Mouse (Mus musculus) heart, embryonic 10.5 days (tissue): ENCODE results near the gene Unc45a. TPM values are rescaled to one million over a fixed set of nuclear protein-coding genes. Genes with fewer than 3 reads are reported as not detected.

ENCODE experiments used
- DNase-seq: peaks from one replicate; pipeline ENCODE4 v3.0.0-alpha.2; 2017; ENCODE audit warnings: low spot score
- H3K27ac ChIP-seq: fragments of 300-500 bp; sonication (generic); 2 replicates; pipeline ENCODE4 v1.5.1; 2016; ENCODE audit warnings: mild to moderate bottlenecking
- H3K27me3 ChIP-seq: fragments of 300-500 bp; sonication (generic); 2 replicates; pipeline ENCODE4 v1.6.1; 2016; ENCODE audit warnings: mild to moderate bottlenecking; ENCODE audit not compliant: poor library complexity, insufficient read depth, severe bottlenecking
- H3K36me3 ChIP-seq: fragments of 300-500 bp; sonication (generic); 2 replicates; pipeline ENCODE4 v1.6.1; 2016; ENCODE audit warnings: mild to moderate bottlenecking, moderate library complexity
- H3K4me1 ChIP-seq: fragments of 300-500 bp; sonication (generic); 2 replicates; pipeline ENCODE4 v1.6.1; 2016; ENCODE audit warnings: mild to moderate bottlenecking
- H3K4me3 ChIP-seq: fragments of 300-500 bp; sonication (generic); 2 replicates; pipeline ENCODE4 v1.5.1; 2016; ENCODE audit warnings: mild to moderate bottlenecking, moderate library complexity
- H3K9me3 ChIP-seq: fragments of 300-500 bp; sonication (generic); 2 replicates; pipeline ENCODE4 v1.6.1; 2016; ENCODE audit warnings: mild to moderate bottlenecking, moderate library complexity
- WGBS: fragments of 180-500 bp; shearing (Covaris S2); methylation state at CpG from one replicate; pipeline ENCODE4 v1.1.7; 2016; 5-methylcytosine and 5-hydroxymethylcytosine counted together
- polyA plus RNA-seq: library from polyadenylated mRNA; unstranded; fragments of >200 nt; fragmentation: Nextera tagmentation; extraction: Ambion mirVana; gene quantifications from 2 replicates; pipeline ENCODE4 v1.2.1, GENCODE M21; 2016

Unc45a gene
- 24.3 and 34.2 TPM in 2 replicates for polyA plus RNA-seq

DNA sequence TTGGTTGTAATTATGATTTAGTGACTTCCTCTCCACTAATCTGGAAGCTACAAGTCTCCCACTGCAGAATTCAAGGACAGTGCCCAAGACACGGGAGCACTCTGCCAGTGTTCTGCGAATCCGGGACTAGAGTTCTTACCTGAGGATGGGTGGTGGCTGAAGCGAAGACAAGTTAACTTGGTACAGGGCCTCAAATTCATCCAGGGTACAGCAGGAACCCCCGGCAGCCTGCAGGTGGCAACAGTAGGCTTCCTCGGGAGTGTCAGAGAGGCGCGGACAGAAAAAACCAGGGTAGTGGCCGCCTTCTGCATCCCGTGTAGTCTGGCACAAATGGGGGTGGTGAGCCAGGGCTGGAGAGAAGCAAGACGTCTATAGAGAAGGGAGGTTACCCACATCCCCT is at the start of gene Unc45a:
Gene Unc45a, minus strand, starts transcription at position 213 of the 400 bp plus-strand sequence.
- Histone ChIP-seq H3K4me1 (peaks cover 40% of the 10 kb centered on the region), H3K27ac (peak within 1 kb of the TSS; percentile 90), H3K36me3 (peaks cover 27% of the 10 kb centered on the region), H3K9me3 (no peaks in the 10 kb centered on the region), H3K4me3 (peak within 1 kb of the TSS; percentile 67), H3K27me3 (0 out of 2 replicates have a peak, but pooled peaks cover 11% of the 10 kb centered on the region)
- 3% methylated on average over 11 of the region's 11 CpGs for WGBS
- DNase-seq, result peak; percentile 92

DNA sequence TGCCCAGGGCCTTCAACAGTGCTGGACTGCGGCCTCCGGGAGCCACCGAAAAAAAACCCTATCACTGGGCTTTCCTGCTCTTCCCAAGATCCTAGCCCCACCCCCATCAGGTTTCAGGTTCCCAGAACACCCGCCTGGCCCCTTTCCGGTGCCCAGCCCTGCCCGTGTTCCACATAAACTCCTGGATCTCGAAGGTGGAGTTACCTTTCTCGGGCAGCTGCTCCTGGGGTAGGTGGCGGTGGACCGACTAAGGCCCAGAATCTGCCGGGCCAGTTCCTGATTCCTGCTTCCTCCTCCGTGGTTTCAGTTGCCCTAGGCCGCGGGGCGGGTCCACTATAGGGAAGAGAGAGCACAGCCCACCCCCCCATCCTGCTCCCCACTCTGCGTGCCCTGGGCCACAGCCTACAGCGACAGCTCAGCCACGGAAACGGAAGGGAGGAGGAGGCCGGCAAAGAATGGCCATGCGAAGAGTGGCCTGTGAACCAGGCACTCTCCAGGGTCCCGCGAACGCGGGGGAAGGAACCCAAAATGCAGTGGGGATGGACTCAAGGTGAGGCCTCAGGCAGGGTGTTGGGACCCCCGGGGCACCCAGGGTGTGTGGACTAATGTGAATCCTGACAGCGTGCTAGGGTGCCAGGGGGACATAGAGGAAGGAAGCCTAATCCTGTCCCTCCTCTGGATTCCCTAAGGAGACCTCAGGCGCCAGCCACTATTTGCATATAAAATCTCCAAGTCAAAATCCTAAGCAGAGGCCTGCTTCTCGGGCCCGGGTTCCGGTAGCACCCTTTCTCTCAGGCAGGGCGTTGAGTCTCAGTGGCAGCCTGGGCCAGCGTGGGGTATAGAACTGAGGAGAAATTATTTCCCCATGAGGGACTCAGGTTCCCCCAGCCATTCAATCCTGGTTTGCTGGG is 47.1 kb upstream of the Unc45a start, which contains the start of gene Fes:
Gene Fes, minus strand, starts transcription at position 314 of the 911 bp plus-strand sequence.
- H3K27me3 ChIP-seq, result peaks cover 13% of the 10 kb centered on the region
- peaks cover 52% of the 10 kb centered on the region for H3K36me3 ChIP-seq
- WGBS, result 8% methylated on average over 33 of the region's 33 CpGs
- H3K9me3 ChIP-seq, result no peaks in the 10 kb centered on the region
- peak within 1 kb of the TSS; percentile 60 for H3K4me3 ChIP-seq
- H3K4me1 ChIP-seq, result peaks cover 48% of the 10 kb centered on the region
- peak within 1 kb of the TSS; percentile 89 for H3K27ac ChIP-seq
- no peak for DNase-seq

DNA sequence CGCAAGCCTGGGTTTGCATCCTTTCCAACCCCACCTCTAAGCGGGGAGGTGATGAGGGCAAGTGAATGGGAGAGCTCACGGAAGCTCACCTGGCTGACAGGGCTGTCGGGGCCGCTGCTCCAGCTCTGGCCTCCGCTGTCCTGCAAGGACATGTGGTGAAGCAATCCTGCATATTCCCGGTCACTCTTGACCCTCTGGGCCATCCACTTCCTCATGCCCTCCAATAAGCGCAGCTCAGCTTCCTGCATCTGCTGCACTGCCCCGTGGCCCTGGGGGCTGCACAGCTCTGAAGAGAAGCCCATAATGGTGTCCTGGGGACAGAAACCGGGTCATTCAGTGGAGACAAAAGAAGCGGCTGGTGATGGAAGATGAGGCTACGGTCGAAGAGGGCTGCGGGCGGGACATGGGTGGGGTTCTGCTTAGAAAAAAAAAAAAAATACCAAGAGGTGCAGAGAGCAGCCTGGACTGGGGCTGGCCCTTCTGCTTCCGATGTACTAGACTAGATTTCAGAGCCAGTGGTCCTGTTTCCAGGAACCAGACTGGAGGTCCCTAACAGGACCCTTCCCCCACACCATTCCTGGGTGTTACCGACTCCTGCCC is 46.3 kb upstream of the Unc45a start:
- H3K4me3 ChIP-seq, result peak overlapping the region; percentile 60
- peaks cover 55% of the 10 kb centered on the region for H3K4me1 ChIP-seq
- peaks cover 20% of the 10 kb centered on the region for H3K27me3 ChIP-seq
- DNase-seq, result no peak
- H3K9me3 ChIP-seq, result no peaks in the 10 kb centered on the region
- WGBS, result 21% methylated on average over 17 of the region's 17 CpGs
- H3K27ac ChIP-seq, result peak overlapping the region; percentile 89
- peaks cover 52% of the 10 kb centered on the region for H3K36me3 ChIP-seq

DNA sequence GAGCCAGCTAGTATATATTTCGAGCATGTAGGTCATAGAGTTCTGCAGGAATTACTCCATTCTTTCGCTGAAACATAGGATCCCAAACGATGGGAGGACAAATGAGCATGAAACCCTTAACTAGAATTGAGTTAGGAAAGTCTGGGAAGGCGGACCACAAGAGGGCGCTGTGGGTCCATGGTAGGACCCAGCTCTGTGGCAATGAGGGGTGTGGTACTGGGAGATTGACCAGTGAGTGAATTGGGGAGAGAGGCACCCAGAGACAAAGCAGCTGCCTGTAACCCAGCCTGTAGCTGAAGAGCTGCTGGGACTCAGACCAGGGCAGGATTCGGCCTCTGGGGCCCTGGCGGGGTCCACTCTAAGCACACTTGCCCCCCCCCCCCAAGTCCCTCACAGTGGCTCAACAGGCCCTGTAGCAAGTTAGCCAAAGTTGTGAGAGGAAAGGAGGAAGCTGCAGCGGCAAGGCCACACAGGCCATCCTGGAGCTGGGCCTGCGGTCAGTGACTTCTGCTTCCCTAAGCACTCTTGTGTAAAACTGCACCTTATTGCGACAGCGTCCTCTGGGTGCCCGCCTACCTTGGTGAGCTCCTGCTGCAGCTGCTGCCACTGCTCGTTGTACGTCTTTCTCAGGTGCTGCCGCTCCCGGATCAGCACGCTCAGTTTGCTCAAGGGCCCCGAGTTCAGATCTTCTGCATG is 45.6 kb upstream of the Unc45a start:
- peak; percentile 91 for DNase-seq
- Histone ChIP-seq H3K4me3 (peak overlapping the region; percentile 60), H3K36me3 (peaks cover 50% of the 10 kb centered on the region), H3K9me3 (no peaks in the 10 kb centered on the region), H3K27me3 (peaks cover 28% of the 10 kb centered on the region), H3K27ac (peak overlapping the region; percentile 89), H3K4me1 (peaks cover 54% of the 10 kb centered on the region)
- WGBS, result 28% methylated on average over 18 of the region's 18 CpGs

DNA sequence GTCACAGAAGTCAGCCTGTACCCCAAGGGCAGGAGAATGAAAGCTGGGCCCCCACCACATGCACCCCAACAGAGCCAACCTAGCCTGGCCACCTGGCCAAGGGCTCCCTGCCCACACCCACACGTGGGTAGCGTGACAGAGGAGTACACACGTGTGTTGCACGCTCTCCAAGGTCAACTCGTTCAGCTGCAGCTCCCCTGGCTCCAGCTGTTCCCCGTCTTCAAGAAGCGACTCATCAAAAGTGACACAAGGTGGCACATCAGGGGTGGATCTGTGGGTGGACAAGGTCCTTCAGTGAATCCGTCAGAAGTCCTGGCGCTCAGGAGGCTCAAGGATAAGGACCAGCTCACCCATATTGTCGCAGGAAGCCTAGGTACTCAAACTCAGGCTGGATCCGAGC is 42.1 kb upstream of the Unc45a start:
- DNase-seq, result no peak
- H3K4me3 ChIP-seq, result no peak overlapping the region
- no peaks in the 10 kb centered on the region for H3K9me3 ChIP-seq
- WGBS, result 69% methylated on average over 11 of the region's 11 CpGs
- peaks cover 46% of the 10 kb centered on the region for H3K36me3 ChIP-seq
- peaks cover 25% of the 10 kb centered on the region for H3K4me1 ChIP-seq
- H3K27me3 ChIP-seq, result peaks cover 39% of the 10 kb centered on the region
- H3K27ac ChIP-seq, result peak overlapping the region; percentile 17; the same call in 1 of the 2 replicates

DNA sequence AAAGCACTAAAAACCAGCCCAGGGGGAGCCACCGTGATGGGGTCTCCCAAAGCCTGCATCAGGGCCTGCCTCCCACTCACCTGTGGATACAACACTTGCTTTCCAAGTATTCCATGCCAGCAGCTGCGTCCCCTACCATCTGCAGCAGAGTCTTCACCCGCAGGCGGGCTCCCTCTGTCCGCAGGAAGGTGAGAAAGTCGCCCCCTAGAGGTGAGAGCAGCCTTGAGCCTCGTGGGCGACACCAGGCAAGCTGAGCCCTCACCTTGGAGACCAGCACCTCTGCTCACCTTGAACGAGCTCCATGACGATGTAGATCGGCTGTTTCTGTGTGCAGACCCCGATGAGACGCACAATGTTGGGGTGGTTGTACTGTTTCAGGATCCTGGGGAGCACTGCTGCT is 38.7 kb upstream of the Unc45a start:
- 56% methylated on average over 13 of the region's 13 CpGs for WGBS
- Histone ChIP-seq H3K27me3 (peaks cover 39% of the 10 kb centered on the region), H3K4me1 (peaks cover 23% of the 10 kb centered on the region), H3K36me3 (peaks cover 49% of the 10 kb centered on the region), H3K4me3 (no peak overlapping the region), H3K9me3 (no peaks in the 10 kb centered on the region), H3K27ac (no peak overlapping the region)
- DNase-seq, result no peak

DNA sequence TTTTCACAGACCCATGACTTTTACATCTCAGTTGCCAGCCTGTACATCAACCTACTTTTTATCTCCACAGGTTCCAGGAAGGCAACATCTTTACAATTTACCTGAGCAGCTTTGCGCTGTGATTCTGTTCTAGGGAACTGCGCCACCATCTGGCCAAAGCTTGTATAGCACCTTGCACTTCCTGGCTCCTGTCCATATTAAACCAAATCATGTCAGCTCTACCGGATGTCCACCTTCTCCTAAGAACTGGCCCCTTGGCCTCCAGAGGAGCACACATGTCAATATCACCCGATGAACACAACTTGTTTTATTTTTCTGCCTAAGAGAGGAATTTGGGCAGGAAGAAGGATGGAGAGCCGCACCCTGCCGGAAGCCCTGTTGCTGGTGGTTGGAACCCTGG is 36.7 kb upstream of the Unc45a start:
- Histone ChIP-seq H3K4me1 (peaks cover 18% of the 10 kb centered on the region), H3K27ac (no peak overlapping the region), H3K9me3 (no peaks in the 10 kb centered on the region), H3K36me3 (peaks cover 35% of the 10 kb centered on the region), H3K4me3 (no peak overlapping the region), H3K27me3 (peaks cover 26% of the 10 kb centered on the region)
- WGBS, result 38% methylated on average over 6 of the region's 6 CpGs
- DNase-seq, result no peak

DNA sequence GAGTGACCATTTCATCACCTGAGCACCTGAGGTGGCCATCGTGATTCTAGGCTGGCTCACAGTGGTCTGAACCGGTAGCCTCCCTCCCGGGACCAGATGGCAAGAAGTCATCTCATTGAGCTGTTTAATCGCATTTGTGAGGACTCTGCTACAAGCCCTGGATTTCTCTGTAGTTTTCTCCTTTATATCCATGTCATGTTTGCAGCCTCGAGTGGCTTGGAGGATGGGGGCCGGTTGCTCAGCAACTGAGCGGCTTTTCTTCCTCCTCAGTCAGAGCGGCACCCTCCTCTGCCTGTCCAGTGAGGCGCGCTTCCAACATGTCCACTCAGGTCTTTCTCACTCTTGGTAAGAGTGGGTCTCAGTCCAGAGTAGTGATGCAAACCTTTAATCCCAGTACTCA is 35.4 kb upstream of the Unc45a start:
- no peak overlapping the region for H3K27ac ChIP-seq
- H3K4me3 ChIP-seq, result no peak overlapping the region
- 71% methylated on average over 10 of the region's 10 CpGs for WGBS
- peaks cover 13% of the 10 kb centered on the region for H3K27me3 ChIP-seq
- peaks cover 26% of the 10 kb centered on the region; the same call in 1 of the 2 replicates for H3K36me3 ChIP-seq
- no peaks in the 10 kb centered on the region for H3K9me3 ChIP-seq
- no peak for DNase-seq
- H3K4me1 ChIP-seq, result peaks cover 16% of the 10 kb centered on the region

DNA sequence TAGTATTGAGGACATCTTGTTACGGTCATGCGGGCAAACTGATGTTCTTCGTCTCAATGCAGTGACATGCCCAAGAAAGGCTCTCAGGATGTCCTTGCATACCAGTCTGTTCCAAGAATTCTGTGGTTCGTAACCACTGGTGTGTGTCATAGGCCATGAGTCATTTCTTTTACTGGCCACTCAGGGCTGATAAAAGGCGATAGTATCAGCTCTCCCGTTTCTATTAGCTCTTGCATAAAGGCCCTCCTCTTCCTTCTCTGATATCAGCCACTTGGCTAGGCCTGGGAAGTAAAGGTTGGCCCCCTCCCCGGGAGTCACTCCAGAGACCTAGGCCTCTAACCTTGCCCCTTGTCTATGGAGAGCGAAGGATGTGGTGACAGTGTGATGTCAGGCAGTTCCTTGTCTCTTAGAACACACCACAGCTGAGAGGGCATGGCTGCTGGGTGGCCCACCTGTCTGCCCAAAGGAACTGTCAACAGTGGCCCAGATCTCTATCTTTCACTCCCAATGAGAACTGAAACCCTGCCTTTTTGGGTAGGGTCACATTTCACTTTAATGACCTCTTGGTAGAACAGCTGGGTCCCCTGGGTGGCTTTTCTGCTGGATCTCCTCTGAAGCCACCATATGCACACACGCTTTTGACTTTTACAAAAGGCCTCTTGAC is 34.7 kb upstream of the Unc45a start:
- WGBS, result 49% methylated on average over 9 of the region's 9 CpGs
- DNase-seq, result no peak

DNA sequence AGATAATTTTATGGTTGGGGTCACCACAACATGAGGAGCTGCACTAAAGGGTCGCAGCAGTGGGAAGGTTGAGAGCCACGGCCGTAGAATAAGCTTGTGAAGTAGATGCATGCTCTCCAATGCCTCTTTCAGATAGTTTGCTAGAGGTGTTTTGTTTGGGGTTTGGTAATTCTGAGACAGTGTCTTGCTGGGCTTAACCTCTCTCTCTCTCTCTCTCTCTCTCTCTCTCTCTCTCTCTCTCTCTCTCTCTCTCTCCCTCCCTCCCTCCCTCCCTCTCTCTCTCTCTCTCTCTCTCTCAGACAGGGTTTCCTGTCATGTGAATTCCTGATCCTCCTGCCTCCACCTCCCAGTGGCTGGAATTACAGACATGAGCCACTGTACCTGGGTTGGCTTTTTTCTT is 33.9 kb upstream of the Unc45a start:
- Histone ChIP-seq H3K27me3 (peaks cover 4% of the 10 kb centered on the region; the same call in 1 of the 2 replicates), H3K4me1 (peaks cover 23% of the 10 kb centered on the region), H3K36me3 (peaks cover 17% of the 10 kb centered on the region; the same call in 1 of the 2 replicates), H3K27ac (no peak overlapping the region), H3K4me3 (no peak overlapping the region), H3K9me3 (no peaks in the 10 kb centered on the region)
- DNase-seq, result no peak
- 79% methylated on average over 3 of the region's 3 CpGs for WGBS

More for the DNA sequence above, 34.7 kb upstream of the Unc45a start:
- peaks cover 7% of the 10 kb centered on the region; the same call in 1 of the 2 replicates for H3K27me3 ChIP-seq
- H3K9me3 ChIP-seq, result no peaks in the 10 kb centered on the region
- H3K4me3 ChIP-seq, result no peak overlapping the region
- H3K4me1 ChIP-seq, result peaks cover 18% of the 10 kb centered on the region
- H3K36me3 ChIP-seq, result peaks cover 24% of the 10 kb centered on the region; the same call in 1 of the 2 replicates
- H3K27ac ChIP-seq, result no peak overlapping the region

DNA sequence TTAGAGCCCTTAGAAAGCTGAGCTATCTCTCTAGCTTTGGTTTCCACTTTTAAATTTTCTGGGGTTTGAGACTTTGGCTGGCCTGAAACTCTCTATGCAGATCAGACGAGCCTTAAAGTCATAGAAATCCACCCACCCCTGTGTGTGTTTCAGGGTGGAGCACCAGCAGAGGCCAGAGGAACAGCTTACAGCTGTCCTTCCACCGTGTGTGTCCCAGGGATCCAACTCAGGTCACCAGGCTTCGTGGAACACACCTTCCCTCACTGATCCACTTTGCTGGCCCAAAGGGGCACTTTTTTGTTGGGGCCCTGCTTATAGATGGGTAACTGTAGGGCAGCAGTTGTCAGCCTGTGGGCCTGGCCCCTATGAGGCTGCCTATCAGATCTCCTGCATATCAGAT is 33.5 kb upstream of the Unc45a start:
- peak overlapping the region; percentile 36; the same call in 1 of the 2 replicates for H3K27ac ChIP-seq
- no peak overlapping the region for H3K4me3 ChIP-seq
- 0 out of 2 replicates have a peak, but pooled peaks cover 4% of the 10 kb centered on the region for H3K27me3 ChIP-seq
- no peaks in the 10 kb centered on the region for H3K9me3 ChIP-seq
- peaks cover 28% of the 10 kb centered on the region for H3K4me1 ChIP-seq
- DNase-seq, result no peak
- WGBS, result 60% methylated on average over 3 of the region's 3 CpGs
- H3K36me3 ChIP-seq, result peaks cover 13% of the 10 kb centered on the region; the same call in 1 of the 2 replicates

DNA sequence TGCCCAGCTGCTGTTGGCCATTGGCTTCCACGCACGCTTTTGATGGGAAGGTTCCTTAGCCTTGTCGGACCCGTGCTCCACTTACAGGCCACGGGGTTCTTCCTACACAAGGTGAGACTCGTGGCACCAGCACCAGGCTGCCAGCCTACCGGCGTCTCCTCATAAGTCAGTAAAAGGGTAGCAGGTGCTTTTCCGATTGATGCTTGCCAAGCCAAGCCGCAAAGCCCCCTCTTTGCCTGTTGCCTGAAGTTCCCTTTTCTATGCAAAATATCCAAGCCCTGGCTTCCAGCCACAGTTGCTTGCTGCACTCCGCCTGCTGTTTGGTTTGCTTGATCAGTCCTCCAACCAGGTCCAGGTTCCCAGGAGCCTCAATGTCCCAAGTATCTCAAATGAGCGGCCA is 33.0 kb upstream of the Unc45a start:
- WGBS, result 79% methylated on average over 12 of the region's 12 CpGs
- H3K9me3 ChIP-seq, result no peaks in the 10 kb centered on the region
- peaks cover 32% of the 10 kb centered on the region for H3K4me1 ChIP-seq
- peak overlapping the region; percentile 36; the same call in 1 of the 2 replicates for H3K27ac ChIP-seq
- H3K27me3 ChIP-seq, result 0 out of 2 replicates have a peak, but pooled peaks cover 4% of the 10 kb centered on the region
- no peak for DNase-seq
- H3K36me3 ChIP-seq, result peaks cover 10% of the 10 kb centered on the region; the same call in 1 of the 2 replicates
- no peak overlapping the region for H3K4me3 ChIP-seq
